Mouse (Mus musculus) left cerebral cortex, postnatal 14 days (tissue): Measurements from ENCODE around the gene Lgals3bp. TPM values are rescaled to one million over a fixed set of nuclear protein-coding genes. Genes with fewer than 3 reads are reported as not detected.

Experiments used
- DNase-seq, 2 experiments: peaks; one replicate each; pipeline ENCODE4 v3.0.0; 2021 to 2022; ENCODE audit warnings: low spot score in 2 of 2, mixed read lengths in 1 of 2
- intact Hi-C: fragments of 180-260 bp; cut with DNase I; formaldehyde crosslinking; loops from one replicate; pipeline ENCODE4 v1.15.1; 2025
- total RNA-seq, 2 experiments: library from RNA; stranded (reverse); gene quantifications; 2 replicates each; pipeline ENCODE4 v1.2.3; 2021

The Lgals3bp gene
- total RNA-seq, 2 experiments from 2014 or later: 12.3 to 14.1 TPM

DNA sequence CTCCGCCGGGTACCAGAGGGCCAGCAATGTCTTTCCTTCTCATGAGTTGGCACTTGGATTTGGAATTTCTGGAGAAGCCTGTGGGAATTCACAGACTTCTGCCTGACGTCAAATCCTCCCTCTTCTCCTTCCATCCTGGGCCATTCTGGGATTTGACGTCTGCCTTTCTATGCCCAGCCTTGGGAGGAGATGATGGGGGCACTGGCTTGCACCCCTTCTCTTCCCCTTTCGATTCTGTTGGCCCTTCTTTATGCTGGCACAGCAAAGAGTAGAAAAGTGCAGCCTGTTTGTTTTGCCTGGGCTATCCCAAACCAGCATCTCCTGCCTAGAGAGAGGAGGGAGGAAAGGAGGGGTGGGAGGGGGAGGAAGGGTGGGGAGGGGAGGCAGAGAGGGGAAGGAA is 24.9 kb upstream of the Lgals3bp start:
- intact Hi-C loops: no loop called here
- DNase-seq: no peak

DNA sequence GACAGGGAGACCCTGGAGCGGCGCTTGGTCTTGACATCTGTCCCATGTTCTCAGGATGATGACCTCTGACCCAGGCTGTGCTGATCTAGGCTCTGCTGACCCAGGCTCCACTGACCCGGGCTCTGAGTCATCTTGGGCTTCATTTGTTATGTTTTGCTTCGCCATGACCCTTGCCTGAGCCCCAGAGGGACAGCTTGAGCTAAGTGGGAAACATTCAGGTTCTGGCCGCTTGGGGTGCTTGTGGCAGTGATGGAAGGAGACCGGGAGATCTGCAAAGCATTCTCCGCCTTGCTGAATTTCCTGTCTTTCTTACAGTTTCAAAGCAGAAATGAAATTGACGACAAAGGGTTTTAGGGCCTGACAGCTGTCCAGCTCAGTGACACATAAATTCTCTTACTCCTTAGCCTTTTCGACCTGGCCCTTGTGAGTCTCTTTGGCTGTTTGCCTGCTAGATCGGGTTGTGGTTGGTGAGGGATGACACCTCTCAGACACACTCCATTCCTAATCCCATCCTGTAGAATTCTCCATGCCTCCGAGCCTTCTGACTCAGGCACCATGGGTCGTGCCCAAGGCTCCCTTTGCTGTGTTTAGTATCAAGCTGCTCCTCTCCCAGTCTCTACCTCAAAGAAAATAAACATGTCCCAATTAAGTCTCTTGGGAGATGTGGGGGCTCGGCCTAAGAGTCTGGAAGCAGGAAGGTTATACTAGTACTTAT is 22.9 kb upstream of the Lgals3bp start:
- no peak for DNase-seq
- intact Hi-C loops: loop anchor here (5.0 kb wide), 1 partner anchor 313 kb away; no protein-coding TSS in a partner anchor

DNA sequence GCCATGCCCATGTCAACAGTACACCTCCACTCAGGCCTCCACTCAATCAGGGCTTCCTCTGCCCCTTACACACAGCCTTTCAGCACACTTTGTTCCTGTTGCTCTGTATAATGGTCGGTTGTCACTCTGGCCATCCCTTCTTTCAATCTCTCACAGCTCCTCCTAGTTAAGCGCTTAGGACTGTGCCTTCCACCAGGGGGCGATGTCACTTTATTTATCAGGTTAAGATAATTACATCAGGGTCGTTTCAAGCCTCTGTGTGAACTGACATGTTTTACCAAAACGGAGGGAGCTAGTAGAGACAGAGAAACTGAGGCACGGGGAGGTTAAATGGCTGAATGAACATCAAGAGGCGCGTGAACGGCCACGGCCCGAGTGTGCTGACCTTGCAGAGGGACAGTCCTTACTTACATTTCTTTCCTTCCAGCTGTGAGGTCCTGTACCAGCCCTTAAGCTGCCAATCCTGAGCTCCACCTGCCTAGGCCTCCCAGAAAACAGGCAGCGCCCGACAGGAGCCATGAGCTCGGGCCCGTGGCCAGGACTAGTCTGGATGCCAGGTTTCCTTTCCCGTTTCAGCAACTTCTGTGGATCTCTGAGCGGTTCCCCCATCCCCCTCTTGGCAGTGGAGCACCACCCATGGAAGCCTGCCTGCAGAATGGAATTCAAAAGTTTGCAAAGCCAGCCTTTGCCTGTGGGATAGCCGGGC is 21.5 kb upstream of the Lgals3bp start:
- peak; percentile 83 to 85 for DNase-seq
- intact Hi-C loops: loop anchor here (1.0 to 5.0 kb wide), 2 partner anchors 20 to 314 kb away; no protein-coding TSS in a partner anchor

DNA sequence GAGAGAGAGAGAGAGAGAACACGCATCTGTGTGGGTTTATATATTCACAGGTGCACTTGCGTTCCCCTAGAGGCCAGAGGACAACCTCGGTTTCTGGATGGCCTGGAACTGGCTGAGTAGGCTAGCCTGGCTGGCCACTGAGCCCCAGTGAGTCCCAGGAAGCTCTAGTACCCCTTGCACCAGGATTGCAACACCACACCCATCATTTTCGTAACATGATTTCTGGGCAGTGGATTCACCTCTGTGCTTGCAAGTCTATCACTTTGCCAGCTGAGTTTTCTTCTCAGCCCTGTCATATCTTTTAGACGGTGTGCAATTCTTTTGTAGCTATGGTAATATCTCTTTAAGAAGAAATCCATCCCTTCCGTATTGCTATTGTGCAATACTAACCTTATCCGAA is 18.4 kb upstream of the Lgals3bp start:
- intact Hi-C loops: loop anchor here (5.0 kb wide), 1 partner anchor 317 kb away; no protein-coding TSS in a partner anchor
- no peak for DNase-seq

DNA sequence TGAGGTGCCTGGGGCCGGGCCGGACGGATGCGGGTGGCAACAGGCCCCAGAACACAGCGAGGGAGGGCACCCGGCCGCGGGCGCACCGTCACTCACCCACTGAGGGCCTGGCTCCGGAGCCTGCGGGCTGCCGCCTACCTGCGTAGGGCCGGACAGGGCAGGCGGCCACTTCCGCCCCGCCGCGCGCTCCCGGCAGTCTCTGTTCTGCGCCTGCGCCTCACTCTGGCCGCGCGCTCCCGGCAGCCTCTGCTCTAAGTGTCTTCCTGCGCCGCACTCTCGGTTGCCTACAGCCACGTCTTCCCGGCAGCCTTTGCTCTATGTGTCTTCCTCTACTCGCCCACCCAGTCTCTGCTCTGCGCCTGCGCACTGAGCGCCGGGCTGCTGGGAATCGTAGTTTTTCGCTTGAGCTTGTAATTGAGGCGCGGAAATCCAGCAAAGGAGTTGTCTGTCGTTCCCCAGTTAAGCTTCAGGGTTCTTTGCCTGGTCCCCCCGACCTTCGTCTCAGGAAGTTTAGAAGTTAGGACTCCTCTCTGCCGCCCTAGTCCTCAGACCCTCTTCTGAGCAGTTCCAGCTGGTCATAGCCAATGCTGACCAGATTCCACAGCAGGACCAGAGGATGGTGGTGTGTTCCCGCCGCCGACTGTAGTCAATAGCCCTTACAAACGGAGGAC is 17.1 kb upstream of the Lgals3bp start, which contains the start of gene Cant1:
TSS of gene Cant1 (minus strand) at position 253 of the 671 bp plus-strand sequence.
- peak; percentile 99 for DNase-seq
- intact Hi-C loops: no loop called here

DNA sequence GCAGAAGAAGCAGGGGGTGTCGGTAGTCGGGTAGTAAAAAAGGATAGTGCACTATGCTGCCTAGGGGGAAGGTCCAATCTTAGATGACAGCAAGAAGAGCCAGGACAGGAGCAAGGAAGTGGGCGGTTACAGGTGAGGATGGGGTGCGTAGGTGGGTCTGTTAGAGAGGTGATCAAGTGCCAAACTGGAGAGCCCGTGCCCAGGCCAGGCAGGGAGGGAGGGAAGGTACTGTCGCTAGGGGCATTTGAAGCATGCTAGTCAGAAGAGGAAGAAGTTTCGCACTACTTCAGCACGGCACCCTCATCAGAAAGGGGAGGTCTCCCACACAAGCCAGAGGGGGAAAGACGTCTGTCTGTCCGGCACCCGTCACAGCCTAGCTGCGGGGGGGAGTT is 16.5 kb upstream of the Lgals3bp start:
- intact Hi-C loops: no loop called here
- DNase-seq: no peak

DNA sequence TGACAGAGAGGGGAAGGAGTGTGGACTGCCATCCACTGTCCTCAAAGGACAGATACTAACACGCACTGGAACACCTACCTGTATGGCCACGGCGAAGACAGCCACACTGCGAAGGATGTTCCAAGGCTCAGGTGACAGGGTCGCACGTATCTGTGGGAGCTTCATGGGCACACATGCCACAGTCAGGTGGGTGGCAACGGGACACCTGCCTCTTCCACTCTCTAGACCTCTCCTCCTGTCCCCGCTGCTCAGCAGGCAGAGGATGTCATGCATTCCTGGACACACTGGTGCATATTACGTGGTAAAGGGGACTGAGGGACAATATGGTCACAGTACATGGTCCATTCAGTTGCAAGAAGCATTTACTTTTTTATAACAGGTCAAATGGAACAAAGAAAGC is 15.6 kb upstream of the Lgals3bp start:
- DNase-seq: no peak
- intact Hi-C loops: no loop called here

DNA sequence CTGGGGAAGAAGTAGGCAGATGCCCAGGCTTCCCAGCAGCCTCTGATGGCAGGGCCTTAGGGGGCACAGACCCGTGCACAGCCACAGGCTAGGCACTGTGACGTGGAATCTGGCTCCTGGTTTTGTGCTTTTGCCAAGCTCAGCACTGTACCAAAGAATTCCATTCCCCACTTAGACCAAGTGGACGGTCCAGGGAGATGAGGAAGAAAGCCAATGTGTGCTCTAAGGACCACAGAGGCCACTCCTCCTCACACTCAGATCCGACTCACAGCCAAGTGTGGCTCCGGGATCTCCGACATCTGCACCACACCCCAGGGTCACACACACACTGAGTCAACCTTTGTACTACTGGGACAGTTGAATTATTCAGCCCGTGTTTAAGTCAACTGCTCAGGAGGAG is 14.2 kb upstream of the Lgals3bp start:
- no peak for DNase-seq
- intact Hi-C loops: no loop called here

DNA sequence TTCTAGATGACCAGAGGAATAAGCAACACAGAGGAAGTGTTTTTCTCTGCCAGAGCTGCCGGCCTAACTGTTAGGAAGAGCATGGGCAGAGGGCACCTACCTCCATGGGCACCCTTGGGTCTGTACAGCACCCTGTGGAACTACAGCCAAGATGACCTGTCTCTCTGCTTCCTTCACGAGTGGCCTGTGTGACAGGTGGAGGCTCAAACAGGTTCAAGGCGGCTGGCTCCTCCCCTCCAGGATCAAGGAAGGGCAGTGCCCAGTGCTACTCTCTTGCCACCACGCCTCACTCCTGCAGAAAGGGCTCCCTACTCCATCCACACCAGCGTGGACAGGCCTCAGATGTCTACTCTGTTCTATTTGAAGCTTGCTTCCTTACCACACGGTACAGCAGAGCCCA is 13.7 kb upstream of the Lgals3bp start:
- intact Hi-C loops: no loop called here
- no peak for DNase-seq

DNA sequence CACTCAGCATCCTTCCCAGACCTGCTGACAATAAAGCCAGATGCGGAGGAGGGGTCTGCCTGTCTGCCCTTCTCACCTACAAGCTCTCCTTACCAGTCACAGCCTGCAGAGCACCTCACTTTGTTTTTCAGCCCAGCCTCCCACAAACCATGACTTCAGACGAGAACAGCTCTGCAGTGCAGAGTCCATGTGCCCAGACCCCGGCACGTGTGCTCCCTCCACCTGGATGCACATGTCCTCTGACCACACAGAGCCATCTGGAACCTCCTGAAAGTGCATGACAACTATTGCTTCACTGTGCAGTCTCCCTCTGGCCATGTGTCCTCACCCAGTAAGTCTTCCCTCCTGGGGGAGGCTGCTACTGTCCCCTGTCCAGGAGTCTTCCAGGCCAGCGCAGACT is 12.4 kb upstream of the Lgals3bp start:
- intact Hi-C loops: no loop called here
- no peak for DNase-seq

DNA sequence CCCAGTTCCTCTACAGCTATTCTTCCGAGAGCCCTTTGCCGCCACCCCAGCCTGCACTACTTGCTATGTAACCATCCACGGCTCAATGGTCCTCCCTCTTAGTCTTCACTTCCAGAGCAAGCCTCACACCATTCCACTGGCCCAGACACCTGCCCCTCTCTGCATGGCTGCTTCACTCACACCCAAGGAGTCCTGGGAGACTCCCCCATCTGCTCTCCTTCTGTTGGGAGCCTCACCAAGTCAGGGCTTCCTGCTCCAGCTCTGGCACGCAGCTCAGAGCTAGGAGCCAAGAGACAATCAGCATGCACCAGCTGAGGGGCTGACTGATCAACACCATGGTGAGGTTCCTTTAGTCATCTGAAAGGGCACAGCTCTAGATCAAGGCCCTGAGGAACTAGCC is 11.2 kb upstream of the Lgals3bp start:
- intact Hi-C loops: no loop called here
- DNase-seq: no peak

DNA sequence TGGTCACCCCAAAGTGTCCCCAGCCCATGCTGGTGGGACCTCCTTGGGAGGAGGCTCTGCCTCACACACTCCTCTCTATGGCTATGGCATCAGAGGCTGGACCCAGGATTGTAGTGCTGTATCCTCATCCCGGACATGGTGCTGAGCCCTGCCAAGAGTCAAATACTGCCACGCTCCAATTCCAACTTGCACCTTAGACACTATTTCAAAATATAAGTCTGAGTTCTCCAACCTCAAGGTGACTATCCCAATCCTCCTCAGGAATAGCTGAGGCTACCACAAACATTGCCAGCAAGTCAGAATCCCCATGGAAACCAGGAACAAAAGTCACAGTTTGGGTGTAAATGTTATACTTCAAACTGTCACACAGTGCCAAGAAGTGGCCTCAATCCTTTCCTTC is 10.7 kb upstream of the Lgals3bp start:
- intact Hi-C loops: no loop called here
- no peak for DNase-seq

DNA sequence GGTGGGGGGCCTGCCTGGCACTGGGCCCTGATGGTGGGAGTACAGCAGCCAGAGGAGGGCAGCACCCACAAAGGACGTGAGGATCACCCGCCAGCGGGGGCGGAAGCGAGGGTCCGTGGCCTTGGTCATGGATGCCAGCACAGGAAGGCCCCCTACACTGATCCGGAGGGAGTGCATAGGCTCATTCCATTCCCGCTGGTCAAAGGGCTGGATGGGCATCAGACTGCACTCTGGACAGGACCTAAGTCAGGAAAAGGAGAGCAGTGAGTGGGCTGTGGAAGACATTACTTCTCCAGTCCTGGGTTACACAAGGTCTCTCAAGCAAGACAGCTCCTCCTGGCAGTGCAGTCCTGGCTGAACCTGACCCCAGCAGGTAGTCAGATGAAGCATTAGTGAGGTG is 9.4 kb upstream of the Lgals3bp start:
- intact Hi-C loops: no loop called here
- no peak for DNase-seq

DNA sequence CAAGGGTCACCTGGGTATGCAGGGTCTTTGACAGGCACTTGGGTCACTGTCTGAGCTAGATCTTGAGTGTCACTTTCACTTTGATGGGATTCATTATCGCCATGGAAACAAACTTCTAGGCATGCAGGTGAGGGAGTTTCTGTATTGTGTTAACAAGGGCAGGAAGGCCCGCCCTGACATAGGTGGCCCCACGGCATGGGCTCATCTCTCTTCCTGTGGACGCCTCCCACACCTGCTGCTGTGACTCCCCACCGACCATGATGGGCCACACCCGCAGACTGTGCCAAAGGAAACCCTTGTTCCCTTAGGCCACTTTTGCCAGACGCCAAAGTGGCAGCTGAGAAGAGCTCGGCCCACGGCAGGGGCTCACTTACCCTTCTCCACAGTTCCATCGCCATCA is 8.6 kb upstream of the Lgals3bp start:
- intact Hi-C loops: no loop called here
- DNase-seq: no peak

DNA sequence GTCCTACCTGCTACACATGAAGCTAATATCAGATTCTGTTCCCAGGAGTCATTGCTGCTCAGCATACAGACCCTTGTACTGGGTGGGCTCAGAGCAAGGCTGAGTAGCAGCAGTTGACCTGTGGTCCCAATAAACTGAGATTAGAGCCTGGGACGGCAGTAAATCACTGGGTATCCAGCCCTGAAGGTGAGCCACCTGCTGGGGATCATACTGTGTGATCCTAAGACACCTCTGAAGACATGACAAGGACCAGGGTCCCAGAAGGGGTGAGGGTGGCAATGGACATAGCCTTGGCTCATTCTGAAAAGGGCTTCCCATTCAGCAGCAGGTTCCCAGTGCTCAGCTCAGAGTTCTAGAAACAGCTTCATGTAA is 8.2 kb upstream of the Lgals3bp start:
- DNase-seq: no peak
- intact Hi-C loops: no loop called here

DNA sequence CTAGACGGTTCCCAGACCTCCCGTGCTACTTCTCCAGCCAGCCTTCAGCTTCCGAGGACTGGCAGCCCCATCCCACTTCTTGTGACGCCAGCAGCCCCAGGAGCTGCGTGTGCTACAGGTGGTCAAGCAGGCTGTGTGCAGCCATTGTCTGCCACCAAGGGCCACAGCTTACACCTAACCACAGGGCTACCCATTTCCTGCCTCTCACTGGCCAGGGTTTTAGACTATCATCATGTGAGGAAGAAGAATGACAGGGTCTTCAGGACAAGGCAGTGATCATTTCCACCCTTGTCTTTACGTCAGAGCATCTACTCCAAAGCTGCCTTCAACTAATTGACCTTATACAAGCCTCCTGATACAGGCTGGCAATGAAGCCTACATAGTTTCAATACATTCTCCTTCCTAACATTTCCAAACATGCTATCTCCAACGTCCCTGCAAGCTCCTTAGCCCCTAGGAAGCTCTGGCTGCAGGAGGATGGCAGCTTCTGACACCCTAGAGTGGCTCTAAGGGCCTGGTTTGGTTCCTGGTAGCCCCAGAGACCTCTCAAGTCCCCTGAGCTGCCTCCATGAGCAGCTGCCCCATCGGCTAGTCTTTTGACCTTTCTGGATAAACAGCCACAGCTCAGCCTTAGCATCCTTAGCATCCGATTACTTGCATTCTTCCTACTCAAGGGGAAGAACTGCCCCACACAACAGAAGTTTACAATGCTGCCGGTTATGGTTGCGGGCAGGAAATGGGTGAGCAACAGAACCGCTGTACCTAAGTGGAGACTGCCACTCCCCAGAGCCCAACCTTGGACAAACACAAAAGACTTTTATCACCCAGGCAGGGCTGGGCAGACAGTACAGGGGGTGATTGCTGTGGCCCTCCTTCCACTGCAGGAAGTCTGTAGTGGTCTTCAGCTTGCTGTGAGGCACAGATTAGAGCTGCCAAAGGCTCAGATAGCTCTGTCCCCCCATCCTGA is 7.5 kb upstream of the Lgals3bp start:
- DNase-seq: no peak
- intact Hi-C loops: no loop called here

DNA sequence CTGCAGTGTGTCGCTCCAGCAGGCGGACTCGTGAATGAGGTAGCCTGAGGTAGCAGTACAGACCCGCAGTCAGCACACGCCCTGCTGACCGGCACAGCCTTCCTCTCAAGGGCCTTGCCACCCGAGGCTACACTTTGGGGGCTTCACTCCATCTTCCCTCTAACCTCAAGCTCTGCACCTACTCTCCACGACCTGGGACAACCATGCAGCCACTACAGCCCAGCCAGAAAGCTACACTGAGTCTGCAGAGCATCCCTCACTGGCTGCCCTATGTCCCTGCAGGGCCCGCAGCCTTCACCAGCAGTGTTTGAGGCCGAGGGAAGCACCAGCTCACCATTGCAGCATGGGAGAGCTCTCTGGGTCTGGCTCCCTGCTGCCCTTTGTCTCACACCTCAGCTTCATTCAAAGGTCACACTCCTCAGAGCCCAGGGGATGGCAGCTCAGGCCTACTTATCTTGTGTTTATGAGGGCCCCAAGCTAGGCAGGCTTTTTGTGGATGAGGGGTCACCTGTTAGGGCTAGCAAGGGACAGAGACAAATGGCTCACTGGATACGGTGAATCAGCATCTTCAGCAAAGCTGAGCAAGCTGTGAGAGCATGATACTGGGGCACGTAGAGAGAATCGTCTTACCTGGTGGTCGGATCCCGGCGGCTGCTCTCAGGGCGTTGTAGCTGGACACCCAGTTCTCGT is 6.3 kb upstream of the Lgals3bp start:
- DNase-seq: no peak
- intact Hi-C loops: no loop called here

DNA sequence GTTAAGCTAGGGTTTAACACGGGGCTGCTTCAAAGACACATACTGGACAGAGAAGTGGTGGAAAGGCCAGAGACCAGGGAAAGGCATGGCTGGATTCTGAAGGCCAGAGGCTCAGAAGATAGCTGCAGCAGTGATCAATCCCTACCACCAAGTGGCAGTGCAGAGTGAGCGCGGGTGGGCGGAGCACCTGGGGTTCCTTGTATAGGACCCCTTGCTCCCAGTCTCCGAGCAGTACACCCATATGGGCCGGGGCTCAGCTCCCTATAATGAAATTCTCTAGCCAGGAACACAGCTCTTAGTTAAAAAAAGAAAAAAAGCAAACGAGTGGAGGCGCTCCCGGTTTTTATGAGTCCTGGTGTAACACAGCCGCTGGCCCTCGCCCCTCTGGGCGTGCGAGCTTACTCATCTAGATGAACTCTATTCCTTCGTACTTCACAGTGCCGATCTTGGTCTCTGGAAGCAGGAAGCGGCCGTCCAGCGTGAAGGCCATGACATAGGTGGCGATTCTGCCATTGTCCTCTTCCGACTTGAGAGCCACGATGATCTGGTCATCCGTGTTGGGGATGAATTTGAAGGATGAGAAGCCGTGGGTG is 5.5 kb upstream of the Lgals3bp start:
- intact Hi-C loops: no loop called here
- no peak for DNase-seq

DNA sequence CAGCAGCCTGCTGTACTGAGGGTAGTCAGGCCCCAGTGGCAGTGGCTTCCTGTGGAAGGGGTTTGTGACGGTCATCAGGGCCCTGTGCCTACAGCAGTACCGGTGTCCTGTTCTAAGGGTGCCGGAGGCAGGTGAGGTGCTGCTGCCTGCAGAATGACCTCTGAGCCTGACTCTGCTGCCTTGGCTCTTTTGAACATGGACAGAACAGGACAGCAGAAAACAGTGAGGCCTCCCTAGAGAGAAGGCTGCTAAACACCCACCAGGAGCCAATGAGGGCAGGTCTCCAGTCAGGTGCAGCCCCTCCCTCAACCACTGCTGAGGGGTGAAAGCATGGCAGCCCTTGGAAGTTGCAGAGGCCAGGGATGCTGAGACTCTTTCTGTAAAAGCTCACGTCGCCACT is 4.6 kb upstream of the Lgals3bp start:
- DNase-seq: no peak
- intact Hi-C loops: no loop called here
